Mouse (Mus musculus) layer of hippocampus, adult 11-12 months (tissue): Measurements from ENCODE around the gene Mettl7a3.
"Not testable (repeated sequence)": the region's sequence is repeated elsewhere in the genome, so short reads cannot be mapped to it uniquely, and the experiment has no call there.

Source experiments
- DNase-seq: peaks from one replicate; pipeline ENCODE4 v3.0.0; 2022; ENCODE audit warnings: low spot score

The Mettl7a3 gene

GRCm38 (mm10) chr15:100330739-100331138 is 4.0 kb upstream of the Mettl7a3 start:
- no peak for DNase-seq

DNA sequence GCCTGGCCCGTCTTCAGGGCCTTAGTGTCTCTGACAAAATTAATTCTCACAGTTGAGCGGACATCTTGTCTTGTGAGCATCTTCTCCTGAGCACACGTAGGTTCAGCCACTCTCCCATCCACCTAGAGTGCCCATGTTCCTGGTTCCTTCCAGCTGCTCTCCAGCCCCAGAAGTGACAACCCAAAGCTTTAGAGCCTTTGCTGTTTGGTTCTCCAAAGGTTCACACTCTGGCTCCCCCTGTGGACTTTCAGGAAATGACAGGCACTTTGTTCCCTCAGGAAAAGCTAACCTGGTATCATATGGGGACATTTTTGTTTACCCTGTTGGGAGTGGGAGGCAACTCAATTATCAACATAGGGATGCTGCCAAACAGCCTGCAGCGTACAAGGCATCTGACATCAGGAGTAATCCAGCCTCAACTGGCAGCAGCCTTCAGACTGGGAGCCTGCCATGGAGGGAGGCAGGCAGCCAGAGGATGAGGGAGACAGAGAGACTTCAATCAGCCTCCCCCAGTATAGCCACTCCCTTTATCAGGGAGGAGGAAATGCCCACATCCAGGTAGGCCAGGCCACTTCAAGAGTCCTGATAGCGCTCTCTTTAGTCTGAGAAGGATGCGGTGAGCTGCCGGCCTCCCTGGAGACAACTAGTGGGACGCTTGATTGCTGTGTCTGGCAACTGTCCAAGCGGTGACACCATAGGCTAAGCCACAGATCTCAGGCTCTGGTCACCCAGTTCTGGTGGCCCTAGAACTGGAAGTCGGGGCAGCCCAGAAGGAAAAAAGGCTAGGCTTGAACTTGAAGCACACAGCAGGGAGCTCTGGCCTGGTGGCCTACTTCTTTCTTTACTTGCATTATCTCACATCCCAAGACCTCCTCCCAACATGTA is 2.4 kb upstream of the Mettl7a3 start:
- peak; percentile 19 for DNase-seq

DNA sequence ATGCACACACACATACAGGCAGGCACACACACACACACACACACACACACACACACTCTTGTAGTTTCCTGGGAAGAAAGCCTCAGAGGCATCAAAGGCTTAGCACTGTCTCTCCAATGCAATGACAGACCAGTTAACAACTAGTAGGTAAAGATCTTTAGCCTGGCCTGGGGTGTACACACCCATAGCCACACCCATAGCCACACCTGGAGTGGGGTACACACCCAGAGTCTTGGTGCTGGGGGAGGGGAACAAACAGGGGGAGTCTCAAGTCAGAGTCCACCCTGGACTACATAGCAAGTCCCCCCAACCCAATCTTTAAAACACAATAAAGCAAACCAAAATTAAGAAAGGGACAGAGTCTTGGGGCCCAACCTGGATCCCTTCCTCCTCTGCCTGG is 2.6 kb downstream of the Mettl7a3 start:
- not testable (repeated sequence) for DNase-seq

- DNase-seq: peak; percentile 64
These were observed 3.1 kb downstream of the Mettl7a3 start for GRCm38 (mm10) chr15:100337847-100338246.

DNA sequence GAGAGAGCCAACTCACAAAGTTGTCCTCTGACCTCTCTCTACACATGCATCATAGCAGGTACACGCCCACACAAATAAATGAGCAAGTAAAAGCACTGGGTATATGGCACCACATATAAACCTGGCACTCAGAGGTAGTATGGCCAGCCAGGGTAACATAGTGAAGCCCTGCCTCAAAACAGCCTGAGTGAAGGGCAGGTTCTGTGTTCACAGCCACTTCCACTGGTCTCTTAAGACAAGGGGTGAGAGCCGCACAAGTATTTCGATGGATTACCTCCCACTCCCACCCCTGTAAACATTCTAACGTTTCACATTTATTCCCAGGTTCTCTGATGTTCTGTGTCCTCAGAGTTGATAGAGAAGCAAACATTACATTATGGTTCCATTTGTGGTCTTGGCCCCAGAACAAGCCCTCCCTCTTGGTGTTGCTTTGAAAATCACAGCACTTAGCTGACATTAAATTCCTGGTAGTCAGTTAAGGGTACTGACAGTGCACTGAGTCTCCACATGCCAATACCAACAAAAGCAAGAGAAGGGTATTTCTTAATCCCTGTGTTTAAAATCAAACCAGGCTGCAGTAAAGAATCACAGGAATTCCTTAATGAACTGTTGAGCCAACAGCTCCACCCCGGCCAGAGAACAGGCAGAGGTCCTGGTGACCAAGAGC is 6.7 kb downstream of the Mettl7a3 start:
- not testable (repeated sequence) for DNase-seq

DNA sequence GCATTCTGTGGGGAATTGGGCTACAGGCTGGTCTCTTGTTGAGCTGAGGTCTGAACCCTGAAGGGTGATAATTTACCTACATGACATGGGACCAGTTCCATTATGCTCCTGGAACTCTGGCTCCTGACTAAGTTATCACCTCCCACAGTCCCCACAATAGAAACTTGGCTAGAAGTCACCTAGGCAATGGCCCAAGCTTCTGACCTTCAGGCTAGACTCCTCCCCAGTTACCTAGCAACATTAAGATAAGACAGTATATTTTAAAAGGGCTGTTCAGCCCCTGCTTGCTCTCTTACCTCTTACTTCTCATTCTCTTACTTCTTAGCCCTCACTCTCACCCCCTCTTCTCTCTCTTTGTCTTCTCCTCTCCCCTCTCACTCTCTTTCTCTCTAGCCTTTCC is 10.8 kb downstream of the Mettl7a3 start:
- no peak for DNase-seq

GRCm38 (mm10) chr15:100346761-100347160 is 12.0 kb downstream of the Mettl7a3 start:
- no peak for DNase-seq

GRCm38 (mm10) chr15:100349496-100349895 is 14.8 kb downstream of the Mettl7a3 start:
- no peak for DNase-seq

- no peak for DNase-seq
These were observed 16.9 kb downstream of the Mettl7a3 start for GRCm38 (mm10) chr15:100351501-100352060.

DNA sequence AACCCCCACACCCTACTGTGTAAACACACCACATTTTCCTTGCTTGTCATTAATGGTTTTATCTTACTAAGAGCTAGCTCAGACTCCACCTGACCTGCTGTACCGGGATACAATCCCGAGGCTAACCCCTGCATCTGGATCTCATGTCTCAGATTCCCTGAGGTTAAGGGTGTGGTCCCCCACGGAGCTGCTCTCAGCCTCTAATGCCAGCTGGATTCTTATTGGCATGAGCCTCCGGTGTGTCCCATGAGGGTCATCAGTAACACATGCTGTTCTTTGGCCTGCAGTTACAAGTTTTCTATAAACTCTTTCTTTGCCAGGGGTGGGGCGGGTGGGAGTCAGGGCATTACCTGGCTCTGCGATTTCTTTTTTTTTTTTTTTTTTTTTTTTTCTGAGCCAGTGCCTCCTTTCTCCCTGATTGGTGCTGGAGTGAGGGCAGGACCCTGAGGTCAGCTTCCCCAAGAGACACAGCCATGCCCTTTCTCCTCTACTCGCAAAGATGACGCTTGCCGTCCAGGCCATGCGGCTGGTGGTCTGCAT is 18.1 kb downstream of the Mettl7a3 start, which contains the start of the genes Methig1 and Mettl7a2:
Methig1 (plus strand) TSS at position 439 of the 540 bp plus-strand sequence.
Mettl7a2 (plus strand) TSS at position 490 of the 540 bp plus-strand sequence.
- DNase-seq: no peak

DNA sequence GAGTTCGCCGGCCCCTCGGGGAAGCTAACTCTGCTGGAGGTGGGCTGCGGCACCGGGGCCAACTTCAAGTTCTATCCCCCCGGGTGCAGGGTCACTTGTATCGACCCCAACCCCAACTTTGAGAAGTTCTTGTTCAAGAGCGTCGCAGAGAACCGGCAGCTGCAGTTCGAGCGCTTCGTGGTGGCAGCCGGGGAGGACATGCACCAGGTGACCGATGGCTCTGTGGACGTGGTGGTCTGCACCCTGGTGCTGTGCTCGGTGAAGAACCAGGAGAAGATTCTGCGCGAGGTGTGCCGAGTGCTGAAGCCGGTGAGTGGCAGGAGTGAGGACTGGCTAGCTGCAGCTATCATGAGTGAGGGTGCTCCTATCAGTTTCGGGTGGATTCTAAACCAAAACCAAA is 18.7 kb downstream of the Mettl7a3 start:
- DNase-seq: not testable (repeated sequence)

DNA sequence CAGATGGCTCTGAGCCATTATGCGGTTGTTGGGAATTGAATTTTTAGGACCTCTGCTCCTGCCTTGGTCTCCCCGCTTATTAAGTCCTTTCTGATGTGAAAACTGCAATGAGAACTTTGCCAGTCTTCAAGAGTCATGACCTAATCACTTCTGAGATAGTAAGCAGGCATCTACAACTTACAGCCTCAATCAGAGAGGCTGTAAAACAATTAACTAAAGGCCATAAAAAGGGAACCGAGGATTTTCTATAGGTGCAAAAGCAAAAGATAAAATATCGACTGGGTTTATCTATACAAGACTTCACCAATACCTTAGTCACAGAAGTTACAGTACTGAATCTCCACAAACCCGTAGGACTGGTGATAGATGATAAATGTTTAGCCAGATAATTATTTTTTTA is 21.1 kb downstream of the Mettl7a3 start:
- DNase-seq: no peak

DNA sequence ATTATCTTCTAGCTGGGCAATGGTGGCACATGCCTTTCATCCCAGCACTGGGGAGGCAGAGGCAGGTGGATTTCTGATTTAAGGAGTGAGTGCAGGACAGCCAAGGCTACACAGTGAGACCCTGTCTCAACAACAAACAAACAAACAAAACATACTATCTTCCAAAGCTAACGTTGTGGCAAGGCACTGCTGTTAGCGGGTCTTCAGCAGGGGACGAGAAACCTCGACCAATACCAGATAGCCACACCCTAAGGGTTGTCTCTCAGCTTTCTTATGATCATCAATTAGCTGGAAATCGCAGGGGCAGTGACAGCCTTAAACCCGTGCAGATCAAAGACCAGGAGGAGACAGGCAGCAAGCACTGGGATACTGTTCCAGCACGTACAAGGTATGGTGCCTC is 29.5 kb downstream of the Mettl7a3 start, which contains the start of gene Higd1c:
Higd1c (plus strand) TSS at position 301 of the 400 bp plus-strand sequence.
- DNase-seq: no peak

DNA sequence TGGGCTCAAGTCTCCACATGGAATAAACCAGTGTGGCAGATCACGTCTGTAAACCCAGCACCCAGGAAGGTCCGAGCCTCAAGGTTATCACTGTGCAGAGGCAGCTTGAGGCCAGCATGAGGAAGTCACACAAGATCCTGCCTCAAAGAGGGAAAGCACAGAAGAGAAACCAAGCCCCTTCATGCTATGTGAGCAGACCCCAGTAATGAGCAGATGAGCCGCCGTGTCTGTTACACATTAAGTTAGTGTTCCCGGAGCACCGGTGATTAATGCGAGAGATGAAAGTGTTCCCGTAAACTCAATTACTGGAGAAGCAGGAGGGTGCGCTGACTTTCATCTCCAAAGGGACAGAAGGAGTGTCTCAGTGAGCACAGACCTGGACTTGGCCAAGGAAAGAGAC is 31.2 kb downstream of the Mettl7a3 start:
- DNase-seq: not testable (repeated sequence)

- no peak for DNase-seq
These were observed 32.4 kb downstream of the Mettl7a3 start for GRCm38 (mm10) chr15:100367119-100367518.

GRCm38 (mm10) chr15:100375066-100375465 is 40.3 kb downstream of the Mettl7a3 start:
- DNase-seq: peak; percentile 82

DNA sequence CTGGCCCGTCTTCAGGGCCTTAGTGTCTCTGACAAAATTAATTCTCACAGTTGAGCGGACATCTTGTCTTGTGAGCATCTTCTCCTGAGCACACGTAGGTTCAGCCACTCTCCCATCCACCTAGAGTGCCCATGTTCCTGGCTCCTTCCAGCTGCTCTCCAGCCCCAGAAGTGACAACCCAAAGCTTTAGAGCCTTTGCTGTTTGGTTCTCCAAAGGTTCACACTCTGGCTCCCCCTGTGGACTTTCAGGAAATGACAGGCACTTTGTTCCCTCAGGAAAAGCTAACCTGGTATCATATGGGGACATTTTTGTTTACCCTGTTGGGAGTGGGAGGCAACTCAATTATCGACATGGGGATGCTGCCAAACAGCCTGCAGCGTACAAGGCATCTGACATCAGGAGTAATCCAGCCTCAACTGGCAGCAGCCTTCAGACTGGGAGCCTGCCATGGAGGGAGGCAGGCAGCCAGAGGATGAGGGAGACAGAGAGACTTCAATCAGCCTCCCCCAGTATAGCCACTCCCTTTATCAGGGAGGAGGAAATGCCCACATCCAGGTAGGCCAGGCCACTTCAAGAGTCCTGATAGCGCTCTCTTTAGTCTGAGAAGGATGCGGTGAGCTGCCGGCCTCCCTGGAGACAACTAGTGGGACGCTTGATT is 43.2 kb downstream of the Mettl7a3 start:
- peak; percentile 37 for DNase-seq

GRCm38 (mm10) chr15:100379658-100380057 is 44.9 kb downstream of the Mettl7a3 start:
- DNase-seq: no peak

GRCm38 (mm10) chr15:100380104-100380503 is 45.4 kb downstream of the Mettl7a3 start:
- no peak for DNase-seq

- DNase-seq: no peak
These were observed 51.0 kb downstream of the Mettl7a3 start for GRCm38 (mm10) chr15:100385705-100386104.

- no peak for DNase-seq
These were observed 53.0 kb downstream of the Mettl7a3 start for GRCm38 (mm10) chr15:100387544-100388223.
